Mouse (Mus musculus) kidney, adult 2 months (tissue): ENCODE measurements at regions not wholly inside any gene's neighbourhood (a gene's known extent, or its start where the extent isn't known, plus 50 kb on each side); places are given as distances from the start of the nearest gene placed in this dataset.

ENCODE experiments used
- CTCF ChIP-seq: fragments of 200-500 bp; conservative IDR thresholded peaks from 2 replicates; pipeline ENCODE4 v1.5.1; 2011; ENCODE audit warnings: low read depth, mild to moderate bottlenecking, control low read depth, low read length, moderate library complexity, mixed read lengths; ENCODE audit not compliant: insufficient read depth, insufficient read length
- POLR2A ChIP-seq: fragments of 200-500 bp; IDR thresholded peaks from one replicate; pipeline ENCODE4 v1.6.1; 2011; ENCODE audit warnings: low read depth, low read length, control low read depth

GRCm38 (mm10) chr19:55999409-55999808 is 257.8 kb downstream of the Tcf7l2 start:
- no peak for TF ChIP-seq CTCF
- TF ChIP-seq POLR2A = no peak
